Mouse (Mus musculus) heart, postnatal 0 days (tissue): ENCODE data around the gene Ripor3.

Source experiments
- CTCF ChIP-seq: IDR thresholded peaks from 2 replicates; pipeline ENCODE4 v1.5.1; 2016; ENCODE audit warnings: antibody characterized with exemption, control low read depth, low read depth
- EP300 ChIP-seq: IDR thresholded peaks from 2 replicates; pipeline ENCODE4 v1.6.1; 2016; ENCODE audit warnings: antibody characterized with exemption, low read depth

DNA sequence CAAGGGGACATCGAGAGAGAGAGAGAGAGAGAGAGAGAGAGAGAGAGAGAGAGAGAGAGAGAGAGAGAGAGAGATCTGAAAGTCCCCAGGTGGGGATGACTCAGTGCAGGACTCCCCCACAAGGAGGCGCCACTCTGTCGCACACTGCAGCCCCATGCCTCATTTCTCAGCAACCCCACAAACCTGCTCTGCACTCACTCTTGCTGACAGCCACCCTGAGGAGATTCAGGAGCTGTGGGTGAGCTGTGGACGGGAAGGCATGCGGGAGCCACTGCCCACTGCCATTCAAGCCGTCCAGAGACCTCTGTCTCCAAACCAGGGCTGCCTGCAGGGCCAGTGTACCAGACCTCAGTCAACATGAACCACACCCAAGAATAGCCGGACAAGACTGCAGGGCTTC, 23.7 kb downstream of the Ripor3 start:
- TF ChIP-seq CTCF (peak; percentile 54), EP300 (no peak)
